Comparison of ENCODE assay signal across 13 mouse cellular contexts in the genomic region with DNA sequence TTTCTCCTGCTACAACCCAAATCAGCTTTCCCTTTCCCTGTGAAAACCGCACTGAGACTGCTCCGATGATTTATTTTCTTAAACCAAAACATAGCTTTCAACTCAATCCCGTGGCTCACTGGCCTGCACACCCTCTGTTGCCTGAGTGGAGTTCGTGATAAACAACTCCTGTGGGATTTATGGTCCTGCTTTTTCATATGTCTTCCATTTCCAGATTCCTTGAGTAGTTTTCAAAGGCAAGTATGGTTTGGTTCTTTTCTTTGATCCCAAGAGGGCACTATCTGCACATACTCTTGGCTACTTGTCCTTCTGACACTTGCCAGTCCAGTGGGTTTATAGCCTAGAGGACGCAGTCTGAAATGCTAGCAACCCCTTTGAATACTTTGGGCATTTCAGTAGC.
DNase-seq lines count a peak whose midpoint lies in the region; TF ChIP-seq lines count a peak whose summit lies in the region.
"Had no signal": no experiment of that assay in that cellular context is flagged by ENCODE, and none has a peak within 500 bp of the region (broad histone marks: within the 10 kb centered on the region; RNA-seq: fewer than 3 reads in every experiment).

No protein-coding gene starts in this region.

- no peak for DNase-seq in gastrocnemius, adult 2 months
- DNase-seq in gastrocnemius, postnatal 4 days (ENCODE audit: low spot score in 2 of 2): no peak
- no peak for DNase-seq in layer of hippocampus, adult 2 months (ENCODE audit: low spot score in 2 of 2)
- DNase-seq in layer of hippocampus, adult 9-11 months: no peak
- peak; percentile 46 for DNase-seq in embryo, embryonic 10.5 days (ENCODE audit: low spot score)
- DNase-seq in lung, postnatal 36 days: peak; percentile 2
- DNase-seq in adrenal gland, postnatal 36 days: no peak
- DNase-seq in testis, postnatal 14 days (ENCODE audit: low spot score): no peak
- DNase-seq: thymus, postnatal 14 days had no signal

- intact Hi-C loops in gastrocnemius, adult 2 months (cut with DNase I): no loop called here

- no peak overlapping the region for H3K4me3 ChIP-seq in gastrocnemius, adult 2 months
- no peak overlapping the region for H3K4me3 ChIP-seq in layer of hippocampus, adult 2 months
- H3K4me3 ChIP-seq: erythroblast, embryonic 14.5 days; heart, embryonic 13.5 days; hindbrain, embryonic 13.5 days; megakaryocyte, embryonic 14.5 days had no signal

- H3K27ac ChIP-seq in gastrocnemius, adult 2 months: no peak overlapping the region
- no peak overlapping the region for H3K27ac ChIP-seq in layer of hippocampus, adult 2 months
- H3K27ac ChIP-seq: heart, embryonic 13.5 days; hindbrain, embryonic 13.5 days had no signal

- TF ChIP-seq CTCF in gastrocnemius, adult 2 months (IDR thresholded peaks at IDR 0.05): peak; percentile 37; the same call in 1 of the 2 replicates
- TF ChIP-seq CTCF in layer of hippocampus, adult 2 months (conservative IDR thresholded peaks at IDR 0.05): peak; percentile 56

Comparison
In these comparisons a context has a peak if more than half of its experiments do, and no peak if none do; other contexts are left out.
1. DNase-seq: peak in embryo, embryonic 10.5 days (single experiment) and lung, postnatal 36 days (single experiment); none in gastrocnemius, adult 2 months (single experiment), gastrocnemius, postnatal 4 days (0 of 2), layer of hippocampus, adult 2 months (0 of 2), layer of hippocampus, adult 9-11 months (single experiment), adrenal gland, postnatal 36 days (0 of 2) and testis, postnatal 14 days (single experiment).